Mouse (Mus musculus): ENCODE results near the gene Gzmb. TPM values are rescaled to one million over a fixed set of nuclear protein-coding genes. Genes with fewer than 3 reads are reported as not detected.
"Not testable (repeated sequence)": the region's sequence is repeated elsewhere in the genome, so short reads cannot be mapped to it uniquely, and the experiment has no call there.

Gene Gzmb
- polyA plus RNA-seq, 1 experiment from 2014 or later = not detected

GRCm38 (mm10) chr14:56283816-56284215 lies 21.8 kb upstream of the Gzmb start:
- Histone ChIP-seq H3K4me3 (no peak overlapping the region), H3K4me2 (no peak overlapping the region), H3K9ac (no peak overlapping the region), H3K4me1 (no peaks in the 10 kb centered on the region), H3K27ac (no peak overlapping the region), H3K27me3 (replicated peaks) (no peaks in the 10 kb centered on the region), H3K9me3 (replicated peaks) (no peaks in the 10 kb centered on the region), H3K36me3 (no peaks in the 10 kb centered on the region)
- 53% methylated on average over 1 of the region's 1 CpGs for WGBS (ENCODE audit: insufficient replicate concordance)
- ATAC-seq = no peak

DNA sequence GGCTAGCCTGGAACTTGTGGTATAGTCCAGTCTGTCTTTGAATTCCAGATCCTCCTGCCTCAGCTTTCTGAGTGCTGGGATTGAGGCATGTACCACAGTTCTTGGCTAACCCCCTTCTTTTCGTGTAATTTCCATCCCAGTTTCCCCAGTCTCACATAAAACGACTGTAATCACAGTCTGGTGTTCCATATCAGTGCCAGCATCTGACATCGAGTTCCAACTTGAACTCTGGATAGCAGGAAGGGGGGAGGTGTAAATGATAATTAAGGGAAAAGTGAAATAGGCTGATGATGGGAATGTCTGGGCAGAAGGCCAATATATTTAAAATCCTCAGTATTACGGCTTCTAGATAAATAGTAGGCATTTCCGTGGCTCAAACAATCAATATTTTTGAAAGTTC lies 19.0 kb upstream of the Gzmb start:
- Histone ChIP-seq H3K36me3 (no peaks in the 10 kb centered on the region), H3K27ac (no peak overlapping the region), H3K4me1 (no peaks in the 10 kb centered on the region), H3K4me3 (no peak overlapping the region), H3K9ac (no peak overlapping the region), H3K4me2 (no peak overlapping the region), H3K9me3 (replicated peaks) (no peaks in the 10 kb centered on the region), H3K27me3 (replicated peaks) (no peaks in the 10 kb centered on the region)
- WGBS (ENCODE audit: insufficient replicate concordance) = 56% methylated on average over 5 of the region's 5 CpGs
- no peak for ATAC-seq

- not testable (repeated sequence) for H3K4me3 ChIP-seq; ATAC-seq; H3K9ac ChIP-seq; H3K4me2 ChIP-seq; H3K27me3 ChIP-seq (replicated peaks); H3K4me1 ChIP-seq; H3K9me3 ChIP-seq (replicated peaks); H3K27ac ChIP-seq; H3K36me3 ChIP-seq
- 31% methylated on average over 7 of the region's 7 CpGs for WGBS (ENCODE audit: insufficient replicate concordance)
These were observed 16.6 kb upstream of the Gzmb start for GRCm38 (mm10) chr14:56278691-56279090.

- H3K27me3 ChIP-seq (replicated peaks); H3K9me3 ChIP-seq (replicated peaks); ATAC-seq; H3K4me1 ChIP-seq; H3K36me3 ChIP-seq; H3K4me3 ChIP-seq; H3K9ac ChIP-seq; H3K27ac ChIP-seq; H3K4me2 ChIP-seq: not testable (repeated sequence)
- WGBS (ENCODE audit: insufficient replicate concordance) = 54% methylated on average over 7 of the region's 7 CpGs
These were observed 14.0 kb upstream of the Gzmb start for GRCm38 (mm10) chr14:56276096-56276495.

- no peaks in the 10 kb centered on the region for H3K4me1 ChIP-seq
- 39% methylated on average over 1 of the region's 1 CpGs for WGBS (ENCODE audit: insufficient replicate concordance)
- no peak overlapping the region for H3K27ac ChIP-seq
- no peak overlapping the region for H3K4me2 ChIP-seq
- ATAC-seq = no peak
- H3K27me3 ChIP-seq (replicated peaks) = no peaks in the 10 kb centered on the region
- H3K9ac ChIP-seq = no peak overlapping the region
- H3K36me3 ChIP-seq = no peaks in the 10 kb centered on the region
- H3K4me3 ChIP-seq = no peak overlapping the region
- H3K9me3 ChIP-seq (replicated peaks) = no peaks in the 10 kb centered on the region
These were observed 4.0 kb upstream of the Gzmb start for GRCm38 (mm10) chr14:56266109-56266508.

- Histone ChIP-seq H3K4me3 (no peak overlapping the region), H3K27me3 (replicated peaks) (no peaks in the 10 kb centered on the region), H3K27ac (no peak overlapping the region), H3K36me3 (no peaks in the 10 kb centered on the region), H3K9ac (no peak overlapping the region), H3K9me3 (replicated peaks) (no peaks in the 10 kb centered on the region), H3K4me1 (no peaks in the 10 kb centered on the region), H3K4me2 (no peak overlapping the region)
- ATAC-seq = no peak
These were observed 21.7 kb downstream of the Gzmb start for GRCm38 (mm10) chr14:56240409-56240808.

- ATAC-seq = no peak
- no peak within 1 kb of the TSS for H3K9ac ChIP-seq
- WGBS (ENCODE audit: insufficient replicate concordance) = 45% methylated on average over 2 of the region's 2 CpGs
- H3K9me3 ChIP-seq (replicated peaks) = no peaks in the 10 kb centered on the region
- no peak within 1 kb of the TSS for H3K4me2 ChIP-seq
- no peak within 1 kb of the TSS for H3K4me3 ChIP-seq
- H3K4me1 ChIP-seq = no peaks in the 10 kb centered on the region
- H3K27me3 ChIP-seq (replicated peaks) = no peaks in the 10 kb centered on the region
- H3K27ac ChIP-seq = no peak within 1 kb of the TSS
- H3K36me3 ChIP-seq = no peaks in the 10 kb centered on the region
These were observed 27.5 kb downstream of the Gzmb start, which contains the start of gene Gzmc for GRCm38 (mm10) chr14:56234556-56234955. Gene Gzmc, minus strand, starts transcription at chr14:56234656.

- H3K27me3 ChIP-seq (replicated peaks) = no peaks in the 10 kb centered on the region
- H3K27ac ChIP-seq = no peak within 1 kb of the TSS
- no peaks in the 10 kb centered on the region for H3K9me3 ChIP-seq (replicated peaks)
- H3K36me3 ChIP-seq = no peaks in the 10 kb centered on the region
- no peak within 1 kb of the TSS for H3K9ac ChIP-seq
- no peak for ATAC-seq
- H3K4me1 ChIP-seq = no peaks in the 10 kb centered on the region
- H3K4me3 ChIP-seq = no peak within 1 kb of the TSS
- no peak within 1 kb of the TSS for H3K4me2 ChIP-seq
- WGBS (ENCODE audit: insufficient replicate concordance) = 76% methylated on average over 4 of the region's 4 CpGs
These were observed 50.7 kb downstream of the Gzmb start, which contains the start of gene Gzmf for GRCm38 (mm10) chr14:56211317-56211716. Gene Gzmf, minus strand, starts transcription at chr14:56211417.

Other genes starting within 250 kb of the Gzmb start
- not detected in 2 replicates for gene Mcpt1, start 244.3 kb downstream of the Gzmb start, polyA plus RNA-seq (2016; fragmentation: Nextera tagmentation; extraction: Ambion mirVana)
- not detected in 2 replicates for gene Mcpt9, start 231.8 kb downstream of the Gzmb start, polyA plus RNA-seq (2016; fragmentation: Nextera tagmentation; extraction: Ambion mirVana)
- gene Mcpt2, start 220.2 kb downstream of the Gzmb start, polyA plus RNA-seq (2016; fragmentation: Nextera tagmentation; extraction: Ambion mirVana) = 0.12 TPM in 1 of 2 replicates, not detected in the other
- not detected in 2 replicates for gene Mcpt4, start 199.9 kb downstream of the Gzmb start, polyA plus RNA-seq (2016; fragmentation: Nextera tagmentation; extraction: Ambion mirVana)
- gene Mcpt8, start 177.0 kb downstream of the Gzmb start, polyA plus RNA-seq (2016; fragmentation: Nextera tagmentation; extraction: Ambion mirVana) = 0.20 TPM in 1 of 2 replicates, not detected in the other
- gene Ctsg, start 159.7 kb downstream of the Gzmb start, polyA plus RNA-seq (2016; fragmentation: Nextera tagmentation; extraction: Ambion mirVana) = 4.0 and 5.3 TPM in 2 replicates
- not detected in 2 replicates for gene Gzme, start 141.6 kb downstream of the Gzmb start, polyA plus RNA-seq (2016; fragmentation: Nextera tagmentation; extraction: Ambion mirVana)
- not detected in 2 replicates for gene Gzmd, start 129.7 kb downstream of the Gzmb start, polyA plus RNA-seq (2016; fragmentation: Nextera tagmentation; extraction: Ambion mirVana)
- not detected in 2 replicates for gene Gzmg, start 102.7 kb downstream of the Gzmb start, polyA plus RNA-seq (2016; fragmentation: Nextera tagmentation; extraction: Ambion mirVana)
- not detected in 2 replicates for gene Gzmn, start 87.7 kb downstream of the Gzmb start, polyA plus RNA-seq (2016; fragmentation: Nextera tagmentation; extraction: Ambion mirVana)
- not detected in 2 replicates for gene Gzmf, start 50.8 kb downstream of the Gzmb start, polyA plus RNA-seq (2016; fragmentation: Nextera tagmentation; extraction: Ambion mirVana)
- gene Gzmc, start 27.6 kb downstream of the Gzmb start, polyA plus RNA-seq (2016; fragmentation: Nextera tagmentation; extraction: Ambion mirVana) = not detected in 2 replicates
- gene Atp12a, start 102.8 kb upstream of the Gzmb start, polyA plus RNA-seq (2016; fragmentation: Nextera tagmentation; extraction: Ambion mirVana) = not detected in 2 replicates
- 4.0 and 4.2 TPM in 2 replicates for gene Rnf17, start 140.3 kb upstream of the Gzmb start, polyA plus RNA-seq (2016; fragmentation: Nextera tagmentation; extraction: Ambion mirVana)